Mouse (Mus musculus): ENCODE measurements at regions not wholly inside any gene's neighbourhood (a gene's known extent, or its start where the extent isn't known, plus 50 kb on each side); places are given as distances from the start of the nearest gene placed in this dataset.

GRCm38 (mm10) chr2:117958737-117959136 is 152.9 kb upstream of the Thbs1 start:
- Histone ChIP-seq H3K4me1 (ENCODE audit: control insufficient read depth, insufficient read depth, low read length) (no peaks in the 10 kb centered on the region), H3K4me3 (ENCODE audit: insufficient read depth, low read depth, low read length) (no peak overlapping the region), H3K36me3 (ENCODE audit: control insufficient read depth, insufficient read depth, low read length) (no peaks in the 10 kb centered on the region), H3K79me2 (ENCODE audit: control insufficient read depth, insufficient read depth, low read length) (no peaks in the 10 kb centered on the region), H3K27me3 (ENCODE audit: control insufficient read depth, insufficient read depth, low read length) (no peaks in the 10 kb centered on the region), H3K27ac (replicated peaks; ENCODE audit: insufficient read depth, low read depth, low read length) (no peak overlapping the region), H3K9ac (ENCODE audit: low read depth, low read length) (no peak overlapping the region)
- DNase-seq (ENCODE audit: extremely low read depth, low read depth, low spot score) = no peak
- 59% methylated on average over 4 of the region's 4 CpGs for WGBS
- TF ChIP-seq POLR2A (IDR thresholded peaks at IDR 0.05; ENCODE audit: extremely low read depth, insufficient read depth, low read length) (no peak), CTCF (IDR thresholded peaks at IDR 0.05; ENCODE audit: low read depth, low read length) (no peak)

GRCm38 (mm10) chr2:117959440-117959839 is 152.2 kb upstream of the Thbs1 start:
- TF ChIP-seq CTCF (IDR thresholded peaks at IDR 0.05; ENCODE audit: low read depth, low read length) = no peak
- TF ChIP-seq POLR2A (IDR thresholded peaks at IDR 0.05; ENCODE audit: extremely low read depth, insufficient read depth, low read length) = no peak
- H3K27me3 ChIP-seq (ENCODE audit: control insufficient read depth, insufficient read depth, low read length) = no peaks in the 10 kb centered on the region
- DNase-seq (ENCODE audit: extremely low read depth, low read depth, low spot score) = no peak

GRCm38 (mm10) chr2:117962531-117962930 is 149.1 kb upstream of the Thbs1 start:
- TF ChIP-seq CTCF (IDR thresholded peaks at IDR 0.05; ENCODE audit: low read depth, low read length) (no peak), POLR2A (IDR thresholded peaks at IDR 0.05; ENCODE audit: extremely low read depth, insufficient read depth, low read length) (no peak)
- no peak overlapping the region for H3K4me3 ChIP-seq (ENCODE audit: insufficient read depth, low read depth, low read length)
- no peaks in the 10 kb centered on the region for H3K79me2 ChIP-seq (ENCODE audit: control insufficient read depth, insufficient read depth, low read length)
- DNase-seq (ENCODE audit: extremely low read depth, low read depth, low spot score) = no peak
- no peaks in the 10 kb centered on the region for H3K36me3 ChIP-seq (ENCODE audit: control insufficient read depth, insufficient read depth, low read length)
- peak overlapping the region; percentile 22 for H3K27ac ChIP-seq (replicated peaks; ENCODE audit: insufficient read depth, low read depth, low read length)
- WGBS = 73% methylated on average over 4 of the region's 4 CpGs
- H3K9ac ChIP-seq (ENCODE audit: low read depth, low read length) = no peak overlapping the region
- no peaks in the 10 kb centered on the region for H3K27me3 ChIP-seq (ENCODE audit: control insufficient read depth, insufficient read depth, low read length)
- H3K4me1 ChIP-seq (ENCODE audit: control insufficient read depth, insufficient read depth, low read length) = no peaks in the 10 kb centered on the region

More at GRCm38 (mm10) chr2:117959440-117959839, 152.2 kb upstream of the Thbs1 start:
- no peak overlapping the region for H3K27ac ChIP-seq (replicated peaks; ENCODE audit: insufficient read depth, low read depth, low read length)
- no peaks in the 10 kb centered on the region for H3K79me2 ChIP-seq (ENCODE audit: control insufficient read depth, insufficient read depth, low read length)
- no peak overlapping the region for H3K9ac ChIP-seq (ENCODE audit: low read depth, low read length)
- no peak overlapping the region for H3K4me3 ChIP-seq (ENCODE audit: insufficient read depth, low read depth, low read length)
- no peaks in the 10 kb centered on the region for H3K36me3 ChIP-seq (ENCODE audit: control insufficient read depth, insufficient read depth, low read length)
- no peaks in the 10 kb centered on the region for H3K4me1 ChIP-seq (ENCODE audit: control insufficient read depth, insufficient read depth, low read length)

GRCm38 (mm10) chr2:117963526-117963925 is 148.2 kb upstream of the Thbs1 start:
- Histone ChIP-seq H3K36me3 (ENCODE audit: control insufficient read depth, insufficient read depth, low read length) (no peaks in the 10 kb centered on the region), H3K4me1 (ENCODE audit: control insufficient read depth, insufficient read depth, low read length) (no peaks in the 10 kb centered on the region), H3K9ac (ENCODE audit: low read depth, low read length) (no peak overlapping the region), H3K27ac (replicated peaks; ENCODE audit: insufficient read depth, low read depth, low read length) (no peak overlapping the region), H3K79me2 (ENCODE audit: control insufficient read depth, insufficient read depth, low read length) (no peaks in the 10 kb centered on the region), H3K4me3 (ENCODE audit: insufficient read depth, low read depth, low read length) (no peak overlapping the region), H3K27me3 (ENCODE audit: control insufficient read depth, insufficient read depth, low read length) (no peaks in the 10 kb centered on the region)
- 61% methylated on average over 2 of the region's 2 CpGs for WGBS
- TF ChIP-seq POLR2A (IDR thresholded peaks at IDR 0.05; ENCODE audit: extremely low read depth, insufficient read depth, low read length) (no peak), CTCF (IDR thresholded peaks at IDR 0.05; ENCODE audit: low read depth, low read length) (no peak)
- DNase-seq (ENCODE audit: extremely low read depth, low read depth, low spot score) = peak; percentile 29

GRCm38 (mm10) chr2:117965758-117966157 is 145.9 kb upstream of the Thbs1 start:
- no peak overlapping the region for H3K27ac ChIP-seq (replicated peaks; ENCODE audit: insufficient read depth, low read depth, low read length)
- no peak overlapping the region for H3K4me3 ChIP-seq (ENCODE audit: insufficient read depth, low read depth, low read length)
- H3K4me1 ChIP-seq (ENCODE audit: control insufficient read depth, insufficient read depth, low read length) = no peaks in the 10 kb centered on the region
- WGBS = 93% methylated on average over 4 of the region's 4 CpGs
- no peaks in the 10 kb centered on the region for H3K36me3 ChIP-seq (ENCODE audit: control insufficient read depth, insufficient read depth, low read length)
- no peak for TF ChIP-seq CTCF (IDR thresholded peaks at IDR 0.05; ENCODE audit: low read depth, low read length)
- TF ChIP-seq POLR2A (IDR thresholded peaks at IDR 0.05; ENCODE audit: extremely low read depth, insufficient read depth, low read length) = no peak
- no peak overlapping the region for H3K9ac ChIP-seq (ENCODE audit: low read depth, low read length)
- no peaks in the 10 kb centered on the region for H3K27me3 ChIP-seq (ENCODE audit: control insufficient read depth, insufficient read depth, low read length)
- H3K79me2 ChIP-seq (ENCODE audit: control insufficient read depth, insufficient read depth, low read length) = no peaks in the 10 kb centered on the region
- no peak for DNase-seq (ENCODE audit: extremely low read depth, low read depth, low spot score)

- H3K4me1 ChIP-seq (ENCODE audit: control insufficient read depth, insufficient read depth, low read length) = no peaks in the 10 kb centered on the region
- DNase-seq (ENCODE audit: extremely low read depth, low read depth, low spot score) = no peak
- TF ChIP-seq CTCF (IDR thresholded peaks at IDR 0.05; ENCODE audit: low read depth, low read length) (no peak), POLR2A (IDR thresholded peaks at IDR 0.05; ENCODE audit: extremely low read depth, insufficient read depth, low read length) (no peak)
- no peak overlapping the region for H3K9ac ChIP-seq (ENCODE audit: low read depth, low read length)
- H3K27me3 ChIP-seq (ENCODE audit: control insufficient read depth, insufficient read depth, low read length) = no peaks in the 10 kb centered on the region
- no peak overlapping the region for H3K27ac ChIP-seq (replicated peaks; ENCODE audit: insufficient read depth, low read depth, low read length)
- 90% methylated on average over 1 of the region's 1 CpGs for WGBS
- H3K36me3 ChIP-seq (ENCODE audit: control insufficient read depth, insufficient read depth, low read length) = no peaks in the 10 kb centered on the region
- no peak overlapping the region for H3K4me3 ChIP-seq (ENCODE audit: insufficient read depth, low read depth, low read length)
- H3K79me2 ChIP-seq (ENCODE audit: control insufficient read depth, insufficient read depth, low read length) = no peaks in the 10 kb centered on the region
Observed at GRCm38 (mm10) chr2:117968731-117969130, 142.9 kb upstream of the Thbs1 start.

Measured in liver, adult 2 months (tissue).